Mouse (Mus musculus) liver, embryonic 15.5 days (tissue): Measurements from ENCODE around the gene Trim54. TPM values are rescaled to one million over a fixed set of nuclear protein-coding genes. Genes with fewer than 3 reads are reported as not detected.

Experiments used
- ATAC-seq: fragments of 200-750 bp; cut with Nextera tagmentation; 2 replicates; pipeline ENCODE4 v1.8.0; 2017; ENCODE audit warnings: moderate number of reproducible peaks, mild to moderate bottlenecking, moderate library complexity; ENCODE audit not compliant: insufficient read depth
- H3K27ac ChIP-seq: fragments of 300-500 bp; sonication (generic); replicated peaks from 2 replicates; pipeline ENCODE4 v1.5.1; 2015; ENCODE audit warnings: mild to moderate bottlenecking, inconsistent platforms
- H3K27me3 ChIP-seq: fragments of 300-500 bp; sonication (generic); 2 replicates; pipeline ENCODE4 v1.6.1; 2015; ENCODE audit warnings: mild to moderate bottlenecking, inconsistent platforms
- H3K36me3 ChIP-seq: fragments of 300-500 bp; sonication (generic); replicated peaks from 2 replicates; pipeline ENCODE4 v1.6.1; 2015; ENCODE audit warnings: moderate library complexity, mild to moderate bottlenecking, inconsistent platforms
- H3K4me1 ChIP-seq: fragments of 300-500 bp; sonication (generic); replicated peaks from 2 replicates; pipeline ENCODE4 v1.6.1; 2015; ENCODE audit warnings: inconsistent platforms
- H3K4me2 ChIP-seq: fragments of 300-500 bp; sonication (generic); 2 replicates; pipeline ENCODE4 v1.6.1; 2015; ENCODE audit warnings: moderate library complexity, mild to moderate bottlenecking, inconsistent platforms
- H3K4me3 ChIP-seq: fragments of 300-500 bp; sonication (generic); replicated peaks from 2 replicates; pipeline ENCODE4 v1.5.1; 2015; ENCODE audit warnings: mild to moderate bottlenecking, inconsistent platforms
- H3K9ac ChIP-seq: fragments of 300-500 bp; sonication (generic); 2 replicates; pipeline ENCODE4 v1.6.1; 2015; ENCODE audit warnings: moderate library complexity, mild to moderate bottlenecking, inconsistent platforms
- H3K9me3 ChIP-seq: fragments of 300-500 bp; sonication (generic); replicated peaks from 2 replicates; pipeline ENCODE4 v1.6.1; 2016; ENCODE audit warnings: inconsistent platforms
- WGBS: fragments of 180-500 bp; shearing (Covaris S2); methylation state at CpG from one replicate; pipeline ENCODE4 v1.1.7; 2015; ENCODE audit warnings: mixed read lengths; ENCODE audit not compliant: insufficient replicate concordance; 5-methylcytosine and 5-hydroxymethylcytosine counted together
- polyA plus RNA-seq: library from polyadenylated mRNA; unstranded; fragments of >200 nt; fragmentation: Nextera tagmentation; extraction: Ambion mirVana; gene quantifications from 2 replicates; pipeline ENCODE4 v1.2.1, GENCODE M21; 2015

Trim54 gene
- polyA plus RNA-seq, 1 experiment from 2014 or later: 1.0 TPM

- H3K9me3 ChIP-seq: no peaks in the 10 kb centered on the region
- WGBS: 79% methylated on average over 3 of the region's 3 CpGs
- H3K27ac ChIP-seq: no peak overlapping the region
- H3K4me1 ChIP-seq: peaks cover 20% of the 10 kb centered on the region
- no peak overlapping the region for H3K9ac ChIP-seq
- no peak for ATAC-seq
- no peak overlapping the region for H3K4me2 ChIP-seq
- no peak overlapping the region for H3K4me3 ChIP-seq
- H3K27me3 ChIP-seq: no peaks in the 10 kb centered on the region
- H3K36me3 ChIP-seq: peaks cover 1% of the 10 kb centered on the region
Measured at GRCm38 (mm10) chr5:31151746-31152145, 35.2 kb downstream of the Trim54 start.

- Histone ChIP-seq H3K27me3 (no peaks in the 10 kb centered on the region), H3K4me1 (peaks cover 20% of the 10 kb centered on the region), H3K27ac (no peak overlapping the region), H3K9ac (peak overlapping the region; percentile 80), H3K4me3 (peak overlapping the region; percentile 72), H3K9me3 (no peaks in the 10 kb centered on the region), H3K4me2 (peak overlapping the region; percentile 86), H3K36me3 (peaks cover 20% of the 10 kb centered on the region)
- ATAC-seq: no peak
- WGBS: 38% methylated on average over 6 of the region's 6 CpGs
Measured at GRCm38 (mm10) chr5:31153516-31154151, 37.1 kb downstream of the Trim54 start.

- ATAC-seq: peak; percentile 88
Measured at GRCm38 (mm10) chr5:31154152-31154553, 37.6 kb downstream of the Trim54 start, which contains the start of gene Mpv17. TSS of gene Mpv17 (minus strand) at chr5:31154251.

GRCm38 (mm10) chr5:31162462-31162861 lies 46.0 kb downstream of the Trim54 start:
- H3K36me3 ChIP-seq: peaks cover 94% of the 10 kb centered on the region
- no peak overlapping the region for H3K9ac ChIP-seq
- H3K4me3 ChIP-seq: no peak overlapping the region
- no peaks in the 10 kb centered on the region for H3K9me3 ChIP-seq
- H3K4me1 ChIP-seq: peaks cover 8% of the 10 kb centered on the region; the same call in 1 of the 2 replicates
- 0 out of 2 replicates have a peak, but pooled peaks have one; percentile 51 for ATAC-seq
- H3K4me2 ChIP-seq: no peak overlapping the region
- H3K27me3 ChIP-seq: no peaks in the 10 kb centered on the region
- H3K27ac ChIP-seq: no peak overlapping the region

More at GRCm38 (mm10) chr5:31154152-31154553, 37.6 kb downstream of the Trim54 start, which contains the start of gene Mpv17:
- WGBS: under 1% methylated on average over 19 of the region's 19 CpGs
- Histone ChIP-seq H3K27me3 (no peaks in the 10 kb centered on the region), H3K4me2 (peak within 1 kb of the TSS; percentile 86), H3K9ac (peak within 1 kb of the TSS; percentile 80), H3K9me3 (no peaks in the 10 kb centered on the region), H3K36me3 (peaks cover 25% of the 10 kb centered on the region), H3K4me3 (peak within 1 kb of the TSS; percentile 72), H3K27ac (peak within 1 kb of the TSS; percentile 76), H3K4me1 (peaks cover 20% of the 10 kb centered on the region)

GRCm38 (mm10) chr5:31164878-31165277 lies 48.4 kb downstream of the Trim54 start:
- Histone ChIP-seq H3K4me1 (peaks cover 8% of the 10 kb centered on the region; the same call in 1 of the 2 replicates), H3K27ac (no peak overlapping the region), H3K4me2 (0 out of 2 replicates have a peak overlapping the region, but pooled peaks have one; percentile 13), H3K27me3 (no peaks in the 10 kb centered on the region), H3K4me3 (no peak overlapping the region), H3K9me3 (no peaks in the 10 kb centered on the region), H3K9ac (no peak overlapping the region), H3K36me3 (peaks cover 94% of the 10 kb centered on the region)
- ATAC-seq: peak; percentile 51
- 51% methylated on average over 1 of the region's 1 CpGs for WGBS

- no peak overlapping the region for H3K27ac ChIP-seq
- H3K27me3 ChIP-seq: no peaks in the 10 kb centered on the region
- H3K9ac ChIP-seq: no peak overlapping the region
- H3K9me3 ChIP-seq: no peaks in the 10 kb centered on the region
- WGBS: 86% methylated on average over 4 of the region's 4 CpGs
- H3K4me3 ChIP-seq: no peak overlapping the region
- H3K36me3 ChIP-seq: peaks cover 98% of the 10 kb centered on the region
- ATAC-seq: no peak
- no peak overlapping the region for H3K4me2 ChIP-seq
- no peaks in the 10 kb centered on the region; the same call in 1 of the 2 replicates for H3K4me1 ChIP-seq
Measured at GRCm38 (mm10) chr5:31168630-31169029, 52.1 kb downstream of the Trim54 start.

GRCm38 (mm10) chr5:31179301-31179765 lies 62.8 kb downstream of the Trim54 start:
- Histone ChIP-seq H3K27me3 (no peaks in the 10 kb centered on the region), H3K4me1 (peaks cover 48% of the 10 kb centered on the region), H3K4me2 (peak overlapping the region; percentile 92), H3K36me3 (peaks cover 25% of the 10 kb centered on the region), H3K4me3 (peak overlapping the region; percentile 73), H3K27ac (peak overlapping the region; percentile 99), H3K9me3 (no peaks in the 10 kb centered on the region), H3K9ac (peak overlapping the region; percentile 77)
- ATAC-seq: peak; percentile 62
- under 1% methylated on average over 25 of the region's 25 CpGs for WGBS

- peaks cover 53% of the 10 kb centered on the region for H3K4me1 ChIP-seq
- ATAC-seq: peak; percentile 90
- H3K4me3 ChIP-seq: peak within 1 kb of the TSS; percentile 73
- peak within 1 kb of the TSS; percentile 77 for H3K9ac ChIP-seq
- H3K27ac ChIP-seq: peak within 1 kb of the TSS; percentile 99
- H3K9me3 ChIP-seq: no peaks in the 10 kb centered on the region
- H3K36me3 ChIP-seq: peaks cover 18% of the 10 kb centered on the region
- under 1% methylated on average over 59 of the region's 59 CpGs for WGBS
- peak within 1 kb of the TSS; percentile 92 for H3K4me2 ChIP-seq
- H3K27me3 ChIP-seq: no peaks in the 10 kb centered on the region
Measured at GRCm38 (mm10) chr5:31179766-31180630, 63.5 kb downstream of the Trim54 start, which contains the start of the genes Gm29609 and Gtf3c2. TSS of gene Gm29609 (minus strand) at chr5:31179911. TSS of gene Gtf3c2 (minus strand) at chr5:31180144.

- Histone ChIP-seq H3K36me3 (peaks cover 14% of the 10 kb centered on the region), H3K27ac (no peak overlapping the region), H3K4me2 (peak overlapping the region; percentile 92), H3K27me3 (no peaks in the 10 kb centered on the region), H3K9me3 (no peaks in the 10 kb centered on the region), H3K4me3 (no peak overlapping the region), H3K9ac (no peak overlapping the region), H3K4me1 (peaks cover 59% of the 10 kb centered on the region)
- ATAC-seq: no peak
- 85% methylated on average over 9 of the region's 9 CpGs for WGBS
Measured at GRCm38 (mm10) chr5:31181183-31181770, 64.8 kb downstream of the Trim54 start.

- H3K27me3 ChIP-seq: no peaks in the 10 kb centered on the region
- peak overlapping the region; percentile 78 for H3K27ac ChIP-seq
- H3K4me1 ChIP-seq: peaks cover 45% of the 10 kb centered on the region
- H3K36me3 ChIP-seq: peaks cover 25% of the 10 kb centered on the region
- H3K9me3 ChIP-seq: no peaks in the 10 kb centered on the region
- H3K4me2 ChIP-seq: peak overlapping the region; percentile 33
- WGBS: 17% methylated on average over 4 of the region's 4 CpGs
- peak; percentile 40 for ATAC-seq
- H3K9ac ChIP-seq: no peak overlapping the region
- H3K4me3 ChIP-seq: no peak overlapping the region
Measured at GRCm38 (mm10) chr5:31183678-31184077, 67.2 kb downstream of the Trim54 start.
